Mouse (Mus musculus) intestine, embryonic 16.5 days (tissue): ENCODE measurements around the gene Tap2. TPM values are rescaled to one million over a fixed set of nuclear protein-coding genes. Genes with fewer than 3 reads are reported as not detected.

ENCODE experiments used
- ATAC-seq: fragments of 200-750 bp; cut with Nextera tagmentation; 2 replicates; pipeline ENCODE4 v1.8.0; 2017; ENCODE audit warnings: moderate TSS enrichment, moderate library complexity
- H3K27ac ChIP-seq: fragments of 300-500 bp; sonication (generic); 2 replicates; pipeline ENCODE4 v1.5.1; 2014; ENCODE audit warnings: mild to moderate bottlenecking, low read length
- H3K27me3 ChIP-seq: fragments of 300-500 bp; sonication (generic); replicated peaks from 2 replicates; pipeline ENCODE4 v1.6.1; 2014; ENCODE audit warnings: low read length, control low read depth, mixed read lengths; ENCODE audit not compliant: control insufficient read depth, insufficient read depth
- H3K36me3 ChIP-seq: fragments of 300-500 bp; sonication (generic); 2 replicates; pipeline ENCODE4 v1.6.1; 2014; ENCODE audit warnings: low read length, control low read depth; ENCODE audit not compliant: control insufficient read depth, insufficient read depth
- H3K4me1 ChIP-seq: fragments of 300-500 bp; sonication (generic); 2 replicates; pipeline ENCODE4 v1.6.1; 2014; ENCODE audit warnings: low read length, control low read depth, mixed read lengths; ENCODE audit not compliant: control insufficient read depth, insufficient read depth
- H3K4me2 ChIP-seq: fragments of 300-500 bp; sonication (generic); 2 replicates; pipeline ENCODE4 v1.6.1; 2014; ENCODE audit warnings: low read depth, low read length, control low read depth
- H3K4me3 ChIP-seq: fragments of 300-500 bp; sonication (generic); 2 replicates; pipeline ENCODE4 v1.5.1; 2014; ENCODE audit warnings: mild to moderate bottlenecking, low read length
- H3K9ac ChIP-seq: fragments of 300-500 bp; sonication (generic); 2 replicates; pipeline ENCODE4 v1.6.1; 2014; ENCODE audit warnings: low read depth, low read length
- H3K9me3 ChIP-seq: fragments of 300-500 bp; sonication (generic); 2 replicates; pipeline ENCODE4 v1.6.1; 2016; ENCODE audit warnings: low read length, control low read depth; ENCODE audit not compliant: control insufficient read depth
- whole genome bisulfite sequencing: fragments of 180-500 bp; shearing (Covaris S2); extraction: QIAGEN DNeasy Blood & Tissue Kit; methylation state at CpG from one replicate; pipeline ENCODE4 v1.1.7; 2014; 5-methylcytosine and 5-hydroxymethylcytosine counted together
- polyA plus RNA-seq: library from polyadenylated mRNA; unstranded; fragments of >200 nt; fragmentation: Nextera tagmentation; extraction: Ambion mirVana; gene quantifications from 2 replicates; pipeline ENCODE4 v1.2.1, GENCODE M21; 2015

The Tap2 gene
- polyA plus RNA-seq, 1 experiment from 2014 or later: 9.1 TPM

- no peaks in the 10 kb centered on the region for H3K36me3 ChIP-seq
- H3K9me3 ChIP-seq: no peaks in the 10 kb centered on the region
- H3K4me3 ChIP-seq: no peak overlapping the region
- no peaks in the 10 kb centered on the region; the same call in 1 of the 2 replicates for H3K27me3 ChIP-seq
- no peak for ATAC-seq
- 14% methylated on average over 4 of the region's 4 CpGs for WGBS
- H3K4me1 ChIP-seq: no peaks in the 10 kb centered on the region
- H3K27ac ChIP-seq: no peak overlapping the region
- no peak overlapping the region for H3K9ac ChIP-seq
- H3K4me2 ChIP-seq: no peak overlapping the region
Observed at GRCm38 (mm10) chr17:34249878-34250277, 46.6 kb downstream of the Tap2 start.

- 51% methylated on average over 4 of the region's 4 CpGs for WGBS
- ATAC-seq: no peak
- Histone ChIP-seq H3K4me1 (no peaks in the 10 kb centered on the region), H3K4me2 (no peak overlapping the region), H3K27ac (no peak overlapping the region), H3K36me3 (no peaks in the 10 kb centered on the region), H3K9me3 (no peaks in the 10 kb centered on the region), H3K4me3 (no peak overlapping the region), H3K27me3 (peaks cover 2% of the 10 kb centered on the region; the same call in 1 of the 2 replicates), H3K9ac (no peak overlapping the region)
Observed at GRCm38 (mm10) chr17:34251666-34252065, 48.3 kb downstream of the Tap2 start.

DNA sequence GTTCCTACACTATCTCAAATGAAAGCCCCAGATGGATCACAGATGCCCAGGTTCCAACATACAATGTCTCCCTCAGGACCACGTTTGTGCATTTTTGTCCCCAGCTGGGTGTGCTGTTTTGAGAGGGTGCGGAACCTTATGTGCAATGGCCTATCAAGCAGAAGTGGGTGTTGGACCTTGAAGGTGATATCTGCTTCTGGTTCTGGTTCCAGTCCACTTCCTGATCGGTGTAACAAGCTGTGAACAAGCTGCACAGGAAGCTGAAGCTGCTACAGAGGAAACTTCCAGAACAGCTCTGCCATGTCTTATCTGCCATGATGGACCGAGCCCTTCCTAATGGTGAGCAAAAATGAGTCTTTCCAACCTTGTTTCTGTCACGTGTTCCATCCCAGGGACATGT lies 53.2 kb downstream of the Tap2 start:
- WGBS: 78% methylated on average over 5 of the region's 5 CpGs
- H3K9me3 ChIP-seq: no peaks in the 10 kb centered on the region
- ATAC-seq: no peak

DNA sequence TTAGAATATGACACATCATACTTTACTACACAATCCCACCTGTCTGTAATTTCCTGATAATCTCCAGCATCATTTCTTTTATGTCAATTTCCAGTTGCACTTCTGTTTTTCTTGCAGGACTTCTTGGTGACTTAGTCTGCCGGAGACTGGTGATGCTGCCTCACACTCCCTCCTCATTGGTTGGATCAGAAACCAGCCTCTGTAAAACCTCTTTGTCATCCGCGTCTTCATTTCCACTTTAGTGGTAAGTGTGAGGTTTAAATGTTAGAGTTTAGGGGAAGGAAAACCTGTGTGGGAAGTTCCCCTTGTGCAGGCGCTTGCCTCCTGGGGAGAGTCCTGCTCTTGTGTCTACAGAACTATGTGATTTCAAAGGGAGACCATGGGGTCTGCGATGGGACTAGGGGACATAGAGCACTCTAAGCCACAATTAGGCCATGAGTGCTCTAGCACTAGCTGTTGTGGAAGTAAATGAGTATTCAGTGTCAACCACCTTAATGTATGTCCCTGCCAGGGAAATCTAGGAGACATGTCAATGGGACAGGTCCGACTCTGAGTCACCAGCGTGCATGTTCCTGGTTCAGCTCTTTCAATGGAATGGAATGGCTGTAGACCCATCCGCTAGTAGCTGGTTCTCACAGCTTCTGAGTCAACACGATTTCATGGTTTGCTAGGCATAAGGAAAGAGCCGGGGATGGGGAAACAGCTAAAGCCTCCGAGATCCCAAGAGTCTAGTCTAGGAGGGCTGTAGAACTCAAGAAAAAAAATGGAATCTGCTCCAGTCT lies 54.5 kb downstream of the Tap2 start, which contains the start of gene H2-Ab1:
Gene H2-Ab1, plus strand, starts transcription at position 96 of the 782 bp plus-strand sequence.
- H3K27me3 ChIP-seq: 0 out of 2 replicates have a peak, but pooled peaks cover 8% of the 10 kb centered on the region
- H3K4me3 ChIP-seq: no peak within 1 kb of the TSS
- no peak within 1 kb of the TSS for H3K9ac ChIP-seq
- no peaks in the 10 kb centered on the region for H3K9me3 ChIP-seq
- H3K36me3 ChIP-seq: no peaks in the 10 kb centered on the region
- no peak within 1 kb of the TSS for H3K4me2 ChIP-seq
- no peak within 1 kb of the TSS for H3K27ac ChIP-seq
- no peak for ATAC-seq
- no peaks in the 10 kb centered on the region for H3K4me1 ChIP-seq
- 74% methylated on average over 11 of the region's 11 CpGs for WGBS

More for the DNA sequence above, 53.2 kb downstream of the Tap2 start:
- Histone ChIP-seq H3K27me3 (0 out of 2 replicates have a peak, but pooled peaks cover 8% of the 10 kb centered on the region), H3K27ac (no peak overlapping the region), H3K4me2 (no peak overlapping the region), H3K4me1 (no peaks in the 10 kb centered on the region), H3K9ac (no peak overlapping the region), H3K4me3 (no peak overlapping the region), H3K36me3 (no peaks in the 10 kb centered on the region)

DNA sequence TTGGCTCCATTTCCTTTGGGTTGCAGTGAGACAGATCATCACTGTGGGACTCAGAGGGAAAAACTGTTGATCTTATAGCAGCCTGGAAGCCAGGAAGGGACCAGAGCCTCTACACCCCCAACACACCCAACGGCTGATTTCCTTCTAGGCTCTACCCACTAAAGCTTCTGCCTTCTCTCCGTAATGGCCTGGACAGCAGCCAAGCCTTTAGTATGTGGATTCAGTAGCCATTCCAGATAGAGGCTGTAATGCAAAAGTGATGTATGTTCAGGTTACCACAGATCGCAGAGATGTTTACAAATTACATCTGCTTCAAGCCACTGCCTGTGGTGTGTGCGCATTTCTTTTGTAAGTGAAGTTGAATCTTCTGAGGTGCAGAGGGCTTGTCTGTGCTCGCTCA lies 57.2 kb downstream of the Tap2 start:
- WGBS: 39% methylated on average over 5 of the region's 5 CpGs
- no peaks in the 10 kb centered on the region for H3K9me3 ChIP-seq
- H3K9ac ChIP-seq: no peak overlapping the region
- H3K4me1 ChIP-seq: peaks cover 8% of the 10 kb centered on the region; the same call in 1 of the 2 replicates
- no peak for ATAC-seq
- H3K36me3 ChIP-seq: no peaks in the 10 kb centered on the region
- H3K27ac ChIP-seq: no peak overlapping the region
- H3K4me3 ChIP-seq: no peak overlapping the region
- peaks cover 21% of the 10 kb centered on the region; the same call in 1 of the 2 replicates for H3K27me3 ChIP-seq
- no peak overlapping the region for H3K4me2 ChIP-seq

- ATAC-seq: peak; percentile 58
- H3K27me3 ChIP-seq: peaks cover 19% of the 10 kb centered on the region; the same call in 1 of the 2 replicates
- H3K4me1 ChIP-seq: peaks cover 8% of the 10 kb centered on the region; the same call in 1 of the 2 replicates
- H3K4me2 ChIP-seq: no peak overlapping the region
- WGBS: 30% methylated on average over 4 of the region's 4 CpGs
- no peak overlapping the region for H3K9ac ChIP-seq
- no peaks in the 10 kb centered on the region for H3K9me3 ChIP-seq
- H3K36me3 ChIP-seq: no peaks in the 10 kb centered on the region
- no peak overlapping the region for H3K27ac ChIP-seq
- H3K4me3 ChIP-seq: no peak overlapping the region
Observed at GRCm38 (mm10) chr17:34261502-34261901, 58.2 kb downstream of the Tap2 start.

DNA sequence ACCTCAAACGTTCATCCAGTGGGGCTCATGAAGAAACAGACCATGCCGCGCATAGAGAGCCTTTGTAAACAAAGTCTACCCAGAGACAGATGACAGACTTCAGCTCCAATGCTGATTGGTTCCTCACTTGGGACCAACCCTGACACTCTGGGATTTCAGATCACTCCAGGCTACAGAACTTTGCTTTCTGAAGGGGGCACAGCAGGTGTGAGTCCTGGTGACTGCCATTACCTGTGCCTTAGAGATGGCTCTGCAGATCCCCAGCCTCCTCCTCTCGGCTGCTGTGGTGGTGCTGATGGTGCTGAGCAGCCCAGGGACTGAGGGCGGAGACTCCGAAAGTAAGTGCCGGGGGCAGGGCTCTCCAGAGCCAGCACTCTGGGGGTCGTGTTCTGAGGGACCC lies 59.7 kb downstream of the Tap2 start:
- H3K27me3 ChIP-seq: peaks cover 19% of the 10 kb centered on the region; the same call in 1 of the 2 replicates

GRCm38 (mm10) chr17:34263811-34264371 lies 60.6 kb downstream of the Tap2 start:
- no peak for ATAC-seq
- Histone ChIP-seq H3K36me3 (no peaks in the 10 kb centered on the region), H3K27me3 (peaks cover 15% of the 10 kb centered on the region; the same call in 1 of the 2 replicates), H3K9me3 (no peaks in the 10 kb centered on the region), H3K9ac (peak overlapping the region; percentile 57; the same call in 1 of the 2 replicates), H3K4me2 (peak overlapping the region; percentile 91), H3K27ac (no peak overlapping the region), H3K4me3 (peak overlapping the region; percentile 55), H3K4me1 (peaks cover 8% of the 10 kb centered on the region; the same call in 1 of the 2 replicates)
- 8% methylated on average over 14 of the region's 14 CpGs for WGBS

More for the DNA sequence above, 59.7 kb downstream of the Tap2 start:
- H3K4me3 ChIP-seq: peak overlapping the region; percentile 55
- no peaks in the 10 kb centered on the region for H3K9me3 ChIP-seq
- H3K4me2 ChIP-seq: peak overlapping the region; percentile 91
- ATAC-seq: peak; percentile 81
- no peak overlapping the region for H3K27ac ChIP-seq
- H3K9ac ChIP-seq: peak overlapping the region; percentile 57; the same call in 1 of the 2 replicates
- H3K36me3 ChIP-seq: no peaks in the 10 kb centered on the region
- H3K4me1 ChIP-seq: peaks cover 8% of the 10 kb centered on the region; the same call in 1 of the 2 replicates
- 2% methylated on average over 8 of the region's 8 CpGs for WGBS
